Mouse (Mus musculus): Measurements from ENCODE around the gene Zfp385b.

Gene Zfp385b

DNA sequence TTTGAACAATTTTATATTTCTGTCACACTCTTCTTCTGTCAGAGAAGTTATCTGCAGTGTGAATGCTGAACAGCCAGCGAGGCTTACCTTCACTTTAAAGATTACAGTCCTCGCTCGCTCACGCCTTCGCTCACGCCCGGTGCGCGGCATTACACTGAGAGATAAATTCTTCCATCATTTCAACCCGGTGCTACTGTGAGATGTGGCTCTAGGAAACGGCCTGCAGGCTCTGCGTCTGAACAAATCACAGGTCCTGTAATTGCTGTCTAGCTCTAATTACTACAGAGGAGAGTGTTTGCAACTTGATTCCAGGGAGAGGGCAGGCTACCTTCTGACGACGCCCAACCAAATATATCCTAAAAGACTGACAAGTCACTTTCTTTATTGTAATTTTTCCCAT is 300.1 kb downstream of the Zfp385b start:
- in situ Hi-C loops (cut with MseI, MboI): no loop called here

DNA sequence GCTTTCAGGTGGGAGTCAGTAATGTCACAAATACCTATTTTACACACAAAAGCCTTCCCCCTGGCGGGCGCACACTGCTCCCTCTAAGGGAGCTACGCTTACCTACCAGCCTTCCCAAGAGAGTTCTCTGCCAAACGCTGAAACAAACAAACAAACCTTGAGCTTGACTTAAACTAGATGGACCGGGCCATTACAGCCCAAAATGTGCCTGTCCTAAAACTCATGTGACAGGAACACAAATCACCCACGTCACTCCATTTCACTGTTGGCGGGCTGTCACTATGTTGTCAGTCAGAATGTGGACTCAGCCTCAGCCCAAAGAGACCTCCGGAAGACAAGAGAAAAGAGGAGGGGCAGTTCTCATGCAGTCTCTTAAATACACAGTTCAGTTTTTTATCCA is 300.7 kb downstream of the Zfp385b start:
- in situ Hi-C loops (cut with MseI, MboI): no loop called here

DNA sequence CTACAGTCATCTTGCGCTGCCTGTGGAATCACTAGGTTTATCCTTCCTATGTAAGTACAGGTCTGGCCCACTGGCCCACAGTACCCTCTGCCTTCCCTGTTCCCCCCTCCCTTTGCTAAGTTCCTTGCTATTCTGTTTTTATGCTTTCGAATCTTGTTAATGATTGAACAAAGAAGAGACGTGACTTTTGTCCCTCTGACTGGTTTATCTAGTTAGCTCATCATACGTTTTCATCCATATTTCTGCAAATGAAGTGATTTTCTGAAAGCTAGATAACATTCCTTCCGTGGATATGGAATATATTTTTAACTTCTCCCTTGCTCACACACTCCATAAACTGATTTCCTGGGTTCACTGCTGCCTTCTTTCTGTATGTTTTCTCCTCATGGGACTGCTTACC is 302.8 kb downstream of the Zfp385b start:
- in situ Hi-C loops (cut with MseI, MboI): no loop called here

DNA sequence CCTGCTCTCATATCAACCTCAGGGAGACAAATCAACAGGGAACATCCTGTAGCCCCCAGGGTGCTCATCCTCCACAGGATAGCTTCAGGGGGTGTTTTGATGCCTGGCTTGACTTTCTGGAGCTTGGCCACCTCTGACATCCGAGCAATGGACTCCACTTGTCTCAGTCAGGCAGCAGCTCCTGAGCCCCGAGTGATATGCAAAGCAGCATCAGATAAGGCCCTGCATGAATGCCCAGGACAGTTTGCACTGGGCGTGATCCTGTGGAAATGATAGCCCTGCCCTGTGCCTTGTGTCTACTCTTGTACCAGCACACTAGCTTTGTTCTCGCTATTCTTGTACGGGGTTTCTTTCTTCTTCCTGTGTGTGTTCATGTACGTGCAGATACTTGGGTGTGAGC is 303.8 kb downstream of the Zfp385b start:
- in situ Hi-C loops (cut with MseI, MboI): no loop called here

GRCm38 (mm10) chr2:77515011-77515410 is 304.4 kb downstream of the Zfp385b start:
- in situ Hi-C loops (cut with MseI, MboI): no loop called here

- in situ Hi-C loops (cut with MseI, MboI): no loop called here
Observed at GRCm38 (mm10) chr2:77514476-77514875, 305.0 kb downstream of the Zfp385b start.

- in situ Hi-C loops (cut with MseI, MboI): no loop called here
Observed at GRCm38 (mm10) chr2:77508731-77509130, 310.7 kb downstream of the Zfp385b start.

- in situ Hi-C loops (cut with MseI, MboI): no loop called here
Observed at GRCm38 (mm10) chr2:77506308-77506707, 313.1 kb downstream of the Zfp385b start.

- in situ Hi-C loops (cut with MseI, MboI): no loop called here
Observed at GRCm38 (mm10) chr2:77505614-77506013, 313.8 kb downstream of the Zfp385b start.

GRCm38 (mm10) chr2:77503674-77504351 is 315.6 kb downstream of the Zfp385b start:
- in situ Hi-C loops (cut with MseI, MboI): no loop called here

GRCm38 (mm10) chr2:77503217-77503616 is 316.2 kb downstream of the Zfp385b start:
- in situ Hi-C loops (cut with MseI, MboI): no loop called here

DNA sequence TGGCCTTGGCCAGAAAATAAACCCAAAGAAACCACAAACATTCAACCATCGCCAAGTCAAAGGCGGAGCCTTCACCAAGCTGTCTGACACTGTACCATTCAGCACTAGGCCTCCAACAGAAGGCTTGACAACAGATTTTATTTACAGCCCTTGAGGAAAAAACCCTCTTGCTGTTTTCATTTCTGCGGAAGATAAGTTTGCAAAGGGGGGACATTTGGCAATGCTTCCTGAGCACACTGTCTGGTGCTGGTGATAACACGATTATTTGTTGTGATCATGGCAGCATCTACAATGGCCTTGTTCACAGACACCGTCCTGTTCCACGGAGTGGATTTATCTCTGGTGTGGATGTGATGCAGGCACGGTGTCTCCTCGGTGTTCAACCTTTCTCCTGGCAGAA is 317.0 kb downstream of the Zfp385b start:
- in situ Hi-C loops (cut with MseI, MboI): no loop called here

DNA sequence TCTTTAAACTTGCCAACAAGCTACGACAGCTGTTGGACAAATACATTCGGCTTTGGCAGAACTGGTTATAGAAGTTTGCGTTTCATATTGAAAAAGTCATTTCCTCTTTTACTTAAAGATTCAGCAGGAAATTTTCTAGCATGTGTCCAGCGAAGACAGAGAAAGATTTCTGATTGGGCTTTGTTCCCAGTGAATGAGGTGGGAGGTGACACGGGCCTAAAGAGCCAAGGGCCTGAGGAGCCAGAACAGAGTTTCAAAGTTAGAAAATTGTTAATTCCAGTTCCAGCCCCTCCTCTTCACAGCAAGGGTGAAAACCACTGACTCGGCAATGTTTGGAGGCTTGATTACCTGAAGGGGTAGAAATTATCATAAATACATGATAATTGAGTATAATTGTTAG is 319.0 kb downstream of the Zfp385b start:
- in situ Hi-C loops (cut with MseI, MboI): no loop called here

DNA sequence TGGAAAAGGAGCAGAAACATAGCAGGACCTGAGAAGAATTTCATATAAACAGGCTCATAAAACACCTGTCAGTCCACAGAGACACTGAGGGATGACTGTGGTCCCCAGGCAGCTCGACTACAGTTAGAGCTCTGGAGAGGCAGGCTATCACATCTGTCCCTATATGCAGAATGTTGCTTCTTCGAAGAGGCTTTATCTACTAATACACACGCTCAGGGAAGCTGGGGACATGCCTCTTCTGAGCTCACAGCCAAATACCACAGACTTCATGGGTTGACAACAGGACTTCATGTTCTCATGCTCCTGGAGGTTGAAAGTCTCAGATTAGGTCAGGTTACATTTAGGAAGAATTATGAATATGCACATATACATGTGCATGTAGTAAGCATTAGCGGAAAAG is 321.1 kb downstream of the Zfp385b start:
- in situ Hi-C loops (cut with MseI, MboI): no loop called here

- in situ Hi-C loops (cut with MseI, MboI): no loop called here
Observed at GRCm38 (mm10) chr2:77497942-77498341, 321.5 kb downstream of the Zfp385b start.

GRCm38 (mm10) chr2:77496071-77496470 is 323.4 kb downstream of the Zfp385b start:
- in situ Hi-C loops (cut with MseI, MboI): no loop called here

- in situ Hi-C loops (cut with MseI, MboI): no loop called here
Observed at GRCm38 (mm10) chr2:77495344-77495743, 324.1 kb downstream of the Zfp385b start.

DNA sequence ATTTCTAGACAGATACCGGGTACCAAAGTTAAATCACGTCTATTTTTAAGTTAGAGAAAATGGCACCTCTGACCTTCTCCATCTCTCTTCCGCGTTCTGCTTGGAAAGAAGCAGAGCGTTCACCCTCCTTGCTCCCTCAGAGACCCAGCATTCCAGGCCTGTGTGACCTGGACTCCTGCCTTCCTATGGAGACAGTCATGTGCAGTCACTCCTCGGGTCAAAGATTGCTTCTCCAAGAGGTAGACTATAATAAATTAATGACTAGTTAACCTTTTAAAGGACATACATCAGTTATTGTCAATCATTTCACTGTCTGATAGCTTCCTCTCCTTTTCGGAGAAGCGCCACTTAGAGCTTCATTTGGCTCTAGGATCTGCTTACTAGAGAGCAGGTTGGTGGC is 325.7 kb downstream of the Zfp385b start:
- in situ Hi-C loops (cut with MseI, MboI): no loop called here

DNA sequence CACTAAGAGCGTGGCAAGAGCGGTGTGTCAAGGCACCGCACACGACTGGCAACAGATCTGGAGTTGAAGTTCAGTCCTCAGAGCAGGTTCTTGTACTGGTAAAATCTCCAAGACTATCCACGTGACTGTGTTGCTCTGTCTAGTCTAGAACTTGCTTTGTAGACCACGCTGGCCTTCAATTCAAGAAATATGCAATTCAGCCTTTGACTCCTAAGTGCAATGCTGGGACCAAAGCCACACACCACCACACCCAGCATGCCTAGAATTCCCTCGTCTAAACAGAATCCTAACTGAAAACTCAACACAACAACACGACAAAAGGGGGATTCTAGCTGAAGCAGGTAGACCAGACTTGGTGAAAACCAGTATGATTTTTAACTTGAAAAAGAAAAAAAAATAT is 332.3 kb downstream of the Zfp385b start:
- in situ Hi-C loops (cut with MseI, MboI): no loop called here

- in situ Hi-C loops (cut with MseI, MboI): no loop called here
Observed at GRCm38 (mm10) chr2:77481274-77481673, 338.2 kb downstream of the Zfp385b start.

DNA sequence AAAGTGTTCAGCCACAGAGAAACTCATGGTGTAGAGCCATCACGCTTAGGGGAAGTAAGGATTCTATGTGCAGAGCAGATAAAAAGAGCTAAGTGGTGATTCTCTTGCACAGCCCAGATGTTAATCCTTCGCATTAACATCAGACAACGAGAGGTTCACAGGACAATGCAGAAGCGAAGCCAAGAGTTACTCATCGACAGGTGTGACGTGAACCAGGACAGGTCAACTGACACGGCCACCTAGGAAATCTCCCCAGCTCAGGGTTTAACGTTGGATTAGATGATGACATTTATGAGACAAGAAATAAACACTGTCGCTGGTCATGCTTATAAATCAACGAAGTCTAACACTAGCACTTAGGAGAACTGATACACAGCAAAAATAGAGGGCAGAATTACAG is 341.9 kb downstream of the Zfp385b start:
- in situ Hi-C loops (cut with MseI, MboI): no loop called here

GRCm38 (mm10) chr2:77476444-77476843 is 343.0 kb downstream of the Zfp385b start:
- in situ Hi-C loops (cut with MseI, MboI): no loop called here

- in situ Hi-C loops (cut with MseI, MboI): no loop called here
Observed at GRCm38 (mm10) chr2:77472254-77472837, 347.1 kb downstream of the Zfp385b start.

DNA sequence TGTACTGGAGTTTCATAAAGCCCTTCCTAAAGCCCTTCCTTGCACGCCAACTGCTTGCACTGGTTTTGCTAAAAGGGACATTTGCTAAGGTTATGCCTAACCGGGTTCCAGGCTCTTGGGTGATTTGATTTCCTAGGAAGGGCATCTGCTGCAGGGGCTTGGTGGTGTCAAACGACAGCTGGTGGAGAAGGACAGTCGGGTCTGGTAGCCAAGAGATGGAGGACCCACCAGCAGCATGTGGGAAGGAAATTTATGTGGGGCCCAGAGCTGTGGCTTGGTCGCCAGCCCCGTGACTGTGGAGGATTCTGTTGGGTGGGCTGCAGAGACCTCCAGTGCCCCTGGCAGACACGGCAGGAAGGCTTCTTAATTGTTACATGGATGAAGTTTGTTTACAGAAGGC is 348.7 kb downstream of the Zfp385b start:
- in situ Hi-C loops (cut with MseI, MboI): no loop called here
